Mouse (Mus musculus) CH12.LX (cell line): ENCODE measurements around the gene Jaml.

Experiments used
- CTCF ChIP-seq, 2 experiments: IDR thresholded peaks in 1 of 2; conservative IDR thresholded peaks in 1 of 2; 2 replicates each; pipeline ENCODE4 v1.5.1; 2011 to 2012; ENCODE audit warnings: low read depth in 2 of 2, low read length in 2 of 2, improper control_type of control experiment in 1 of 2, inconsistent platforms in 1 of 2, mild to moderate bottlenecking in 1 of 2, moderate library complexity in 1 of 2
- POLR2A ChIP-seq: IDR thresholded peaks from 2 replicates; pipeline ENCODE4 v1.6.1; 2011; ENCODE audit warnings: low read depth, mild to moderate bottlenecking, improper control_type of control experiment, low read length
- POLR2AphosphoS2 ChIP-seq: IDR thresholded peaks from 2 replicates; pipeline ENCODE4 v1.6.1; 2011; ENCODE audit warnings: low read depth, low read length, improper control_type of control experiment
- ZC3H11A ChIP-seq: IDR thresholded peaks from 2 replicates; pipeline ENCODE4 v1.6.1; 2012; ENCODE audit warnings: low read depth, mild to moderate bottlenecking, inconsistent platforms, low read length, improper control_type of control experiment

GRCm38 (mm10) chr9:45062677-45063076, 16.3 kb upstream of the Jaml start:
- TF ChIP-seq POLR2AphosphoS2 (no peak), CTCF (conservative IDR thresholded peaks at IDR 0.05 in 1 of 2, IDR thresholded peaks at IDR 0.05 in 1 of 2; ENCODE audit: low read depth in 2 of 2, low read length in 2 of 2) (no peak), ZC3H11A (no peak), POLR2A (no peak)
